Mouse (Mus musculus): ENCODE measurements around the gene Prss8. TPM values are rescaled to one million over a fixed set of nuclear protein-coding genes. Genes with fewer than 3 reads are reported as not detected.

The Prss8 gene
- polyA plus RNA-seq, 1 experiment from 2014 or later = 101 TPM

Other genes starting within 250 kb of the Prss8 start
- gene Bcl7c, start 221.2 kb downstream of the Prss8 start, polyA plus RNA-seq (2015; fragmentation: Nextera tagmentation; extraction: Ambion mirVana) = 40.5 and 46.1 TPM in 2 replicates
- gene Ctf1, start 217.4 kb downstream of the Prss8 start, polyA plus RNA-seq (2015; fragmentation: Nextera tagmentation; extraction: Ambion mirVana) = 11.4 and 11.8 TPM in 2 replicates
- 0.23 and 0.24 TPM in 2 replicates for gene Ctf2, start 197.9 kb downstream of the Prss8 start, polyA plus RNA-seq (2015; fragmentation: Nextera tagmentation; extraction: Ambion mirVana)
- gene Fbxl19, start 185.6 kb downstream of the Prss8 start, polyA plus RNA-seq (2015; fragmentation: Nextera tagmentation; extraction: Ambion mirVana) = 3.1 and 3.8 TPM in 2 replicates
- 29.1 and 32.7 TPM in 2 replicates for gene Orai3, start 160.3 kb downstream of the Prss8 start, polyA plus RNA-seq (2015; fragmentation: Nextera tagmentation; extraction: Ambion mirVana)
- 13.8 and 18.1 TPM in 2 replicates for gene Setd1a, start 153.4 kb downstream of the Prss8 start, polyA plus RNA-seq (2015; fragmentation: Nextera tagmentation; extraction: Ambion mirVana)
- not detected in 2 replicates for gene Gm49388, start 144.5 kb downstream of the Prss8 start, polyA plus RNA-seq (2015; fragmentation: Nextera tagmentation; extraction: Ambion mirVana)
- gene Hsd3b7, start 129.5 kb downstream of the Prss8 start, polyA plus RNA-seq (2015; fragmentation: Nextera tagmentation; extraction: Ambion mirVana) = 27.5 and 32.1 TPM in 2 replicates
- gene Stx4a, start 105.8 kb downstream of the Prss8 start, polyA plus RNA-seq (2015; fragmentation: Nextera tagmentation; extraction: Ambion mirVana) = 44.5 and 45.1 TPM in 2 replicates
- 1.1 and 1.3 TPM in 2 replicates for gene Stx1b, start 105.6 kb downstream of the Prss8 start, polyA plus RNA-seq (2015; fragmentation: Nextera tagmentation; extraction: Ambion mirVana)
- gene Zfp646, start 53.9 kb downstream of the Prss8 start, polyA plus RNA-seq (2015; fragmentation: Nextera tagmentation; extraction: Ambion mirVana) = 11.2 and 11.3 TPM in 2 replicates
- 15.0 and 17.5 TPM in 2 replicates for gene Zfp668, start 53.3 kb downstream of the Prss8 start, polyA plus RNA-seq (2015; fragmentation: Nextera tagmentation; extraction: Ambion mirVana)
- 1.1 and 2.0 TPM in 2 replicates for gene Prss53, start 39.1 kb downstream of the Prss8 start, polyA plus RNA-seq (2015; fragmentation: Nextera tagmentation; extraction: Ambion mirVana)
- gene Gm21974, start 34.6 kb downstream of the Prss8 start, polyA plus RNA-seq (2015; fragmentation: Nextera tagmentation; extraction: Ambion mirVana) = not detected in 2 replicates
- 159 and 162 TPM in 2 replicates for gene Vkorc1, start 34.5 kb downstream of the Prss8 start, polyA plus RNA-seq (2015; fragmentation: Nextera tagmentation; extraction: Ambion mirVana)
- 129 and 133 TPM in 2 replicates for gene Bckdk, start 26.0 kb downstream of the Prss8 start, polyA plus RNA-seq (2015; fragmentation: Nextera tagmentation; extraction: Ambion mirVana)
- gene Kat8, start 17.6 kb downstream of the Prss8 start, polyA plus RNA-seq (2015; fragmentation: Nextera tagmentation; extraction: Ambion mirVana) = 37.2 and 38.9 TPM in 2 replicates
- 12.3 and 12.4 TPM in 2 replicates for gene Prss36, start 16.6 kb upstream of the Prss8 start, polyA plus RNA-seq (2015; fragmentation: Nextera tagmentation; extraction: Ambion mirVana)
- gene Fus, start 37.4 kb upstream of the Prss8 start, polyA plus RNA-seq (2015; fragmentation: Nextera tagmentation; extraction: Ambion mirVana) = 299 and 328 TPM in 2 replicates
- gene Pycard, start 63.8 kb upstream of the Prss8 start, polyA plus RNA-seq (2015; fragmentation: Nextera tagmentation; extraction: Ambion mirVana) = 37.6 and 51.2 TPM in 2 replicates
- gene Trim72, start 73.8 kb upstream of the Prss8 start, polyA plus RNA-seq (2015; fragmentation: Nextera tagmentation; extraction: Ambion mirVana) = 0.28 and 0.63 TPM in 2 replicates
- 1.3 and 1.6 TPM in 2 replicates for gene Itgam, start 132.5 kb upstream of the Prss8 start, polyA plus RNA-seq (2015; fragmentation: Nextera tagmentation; extraction: Ambion mirVana)
- gene Gm49368, start 132.6 kb upstream of the Prss8 start, polyA plus RNA-seq (2015; fragmentation: Nextera tagmentation; extraction: Ambion mirVana) = not detected in 2 replicates
- 0.11 and 0.28 TPM in 2 replicates for gene Itgax, start 199.4 kb upstream of the Prss8 start, polyA plus RNA-seq (2015; fragmentation: Nextera tagmentation; extraction: Ambion mirVana)
- 0.04 TPM in 1 of 2 replicates, not detected in the other for gene Itgad, start 224.3 kb upstream of the Prss8 start, polyA plus RNA-seq (2015; fragmentation: Nextera tagmentation; extraction: Ambion mirVana)

Measured in lung, embryonic 16.5 days (tissue).